ENCODE assay signal across 31 mouse cellular contexts in the genomic region with DNA sequence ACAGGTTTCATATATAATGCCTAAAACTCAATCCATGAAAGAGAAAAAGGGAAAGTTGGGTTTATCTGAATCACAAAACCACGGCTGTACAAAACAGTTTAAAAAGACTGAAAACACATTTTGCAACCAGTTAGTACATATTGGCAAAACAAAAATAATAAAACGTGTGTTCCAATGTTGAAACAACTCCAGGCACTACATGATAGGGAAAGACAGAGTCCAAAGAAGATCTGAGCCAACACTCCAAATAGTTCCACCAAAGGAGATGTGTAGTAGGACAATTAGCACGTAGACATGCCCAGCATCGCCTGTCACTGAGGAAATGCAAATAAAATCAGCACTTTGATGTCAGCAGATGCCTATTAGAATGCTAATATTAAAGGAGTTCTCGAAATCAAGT. TPM values are rescaled to one million over a fixed set of nuclear protein-coding genes. Genes with fewer than 3 reads are reported as not detected.
"Had no signal": no experiment of that assay in that cellular context is flagged by ENCODE, and none has a peak within 500 bp of the region (broad histone marks: within the 10 kb centered on the region; RNA-seq: fewer than 3 reads in every experiment).

No protein-coding gene starts in this region.

- H3K4me2 ChIP-seq: heart, embryonic 11.5 days; heart, embryonic 13.5 days; heart, embryonic 15.5 days; hindbrain, embryonic 12.5 days; hindbrain, embryonic 14.5 days; limb, embryonic 12.5 days; liver, embryonic 12.5 days had no signal

- DNase-seq: gastrocnemius, adult 2 months; gastrocnemius, postnatal 10 days; gastrocnemius, postnatal 25 days; heart, adult 2 months; heart, postnatal 14 days; heart, postnatal 4 days; kidney, adult 18-20 months; kidney, adult 8-10 months; kidney, postnatal 4 days; liver had no signal

- H3K27me3 ChIP-seq: heart, embryonic 13.5 days; heart, embryonic 15.5 days; hindbrain, embryonic 12.5 days; limb, embryonic 12.5 days; liver, embryonic 12.5 days had no signal

- H3K36me3 ChIP-seq: heart, embryonic 13.5 days; heart, embryonic 15.5 days; hindbrain, embryonic 10.5 days; hindbrain, embryonic 12.5 days; limb, embryonic 10.5 days; limb, embryonic 12.5 days; liver, embryonic 12.5 days had no signal

- H3K27ac ChIP-seq: gastrocnemius, adult 2 months; heart, adult 2 months; heart, embryonic 13.5 days; heart, embryonic 15.5 days; hindbrain, embryonic 10.5 days; hindbrain, embryonic 12.5 days; hindbrain, embryonic 14.5 days; layer of hippocampus, adult 2 months; left cerebral cortex, adult 2 months; limb, embryonic 10.5 days; limb, embryonic 12.5 days; liver, embryonic 12.5 days; liver, embryonic 14.5 days had no signal

- H3K4me1 ChIP-seq: limb, embryonic 12.5 days had no signal

- ATAC-seq: hindbrain, embryonic 16.5 days; inflammation-experienced regulatory T-cells, adult 6 months; intestine, embryonic 16.5 days; liver, embryonic 12.5 days had no signal

- H3K4me3 ChIP-seq: gastrocnemius, adult 2 months; heart, adult 2 months; heart, embryonic 13.5 days; heart, embryonic 15.5 days; hindbrain, embryonic 10.5 days; hindbrain, embryonic 12.5 days; layer of hippocampus, adult 2 months; left cerebral cortex, adult 2 months; limb, embryonic 10.5 days; limb, embryonic 12.5 days; liver, embryonic 12.5 days had no signal

- H3K9me3 ChIP-seq: heart, embryonic 13.5 days; heart, embryonic 15.5 days; hindbrain, embryonic 10.5 days; hindbrain, embryonic 12.5 days; limb, embryonic 10.5 days; limb, embryonic 12.5 days; liver, embryonic 12.5 days had no signal

- H3K9ac ChIP-seq: heart, embryonic 13.5 days; heart, embryonic 15.5 days; hindbrain, embryonic 12.5 days; hindbrain, embryonic 14.5 days; limb, embryonic 12.5 days; liver, embryonic 12.5 days; liver, embryonic 14.5 days had no signal

RNA-seq across cellular contexts. Expression of a gene that starts 33.8 kb away (rescaled TPM):
- total RNA-seq: gastrocnemius, adult 2 months; heart, postnatal 4 days; layer of hippocampus, adult 2 months; layer of hippocampus, postnatal 10 days; layer of hippocampus, postnatal 25 days; left cerebral cortex, adult 2 months; left cerebral cortex, postnatal 14 days; left cerebral cortex, postnatal 36 days had no signal
- polyA plus RNA-seq: heart, embryonic 11.5 days; heart, embryonic 13.5 days; heart, postnatal 0 days; hindbrain, embryonic 10.5 days; hindbrain, embryonic 12.5 days; hindbrain, embryonic 14.5 days; kidney, embryonic 16.5 days; limb, embryonic 12.5 days had no signal
